Mouse (Mus musculus) heart, adult 10 weeks (tissue): ENCODE measurements around the gene Akap12. TPM values are rescaled to one million over a fixed set of nuclear protein-coding genes. Genes with fewer than 3 reads are reported as not detected.

Experiments
- polyA plus RNA-seq: library from polyadenylated mRNA; stranded (reverse); fragments of 350-450 nt; fragmentation: Illumina TruSeq; extraction: RNeasy Lipid Tissue Mini Kit (QIAGEN cat#74804); gene quantifications from one replicate; pipeline ENCODE4 v1.2.3, GENCODE M21; 2014; ENCODE audit warnings: low read depth, low replicate concordance

Gene Akap12
- polyA plus RNA-seq = 21.0 TPM

DNA sequence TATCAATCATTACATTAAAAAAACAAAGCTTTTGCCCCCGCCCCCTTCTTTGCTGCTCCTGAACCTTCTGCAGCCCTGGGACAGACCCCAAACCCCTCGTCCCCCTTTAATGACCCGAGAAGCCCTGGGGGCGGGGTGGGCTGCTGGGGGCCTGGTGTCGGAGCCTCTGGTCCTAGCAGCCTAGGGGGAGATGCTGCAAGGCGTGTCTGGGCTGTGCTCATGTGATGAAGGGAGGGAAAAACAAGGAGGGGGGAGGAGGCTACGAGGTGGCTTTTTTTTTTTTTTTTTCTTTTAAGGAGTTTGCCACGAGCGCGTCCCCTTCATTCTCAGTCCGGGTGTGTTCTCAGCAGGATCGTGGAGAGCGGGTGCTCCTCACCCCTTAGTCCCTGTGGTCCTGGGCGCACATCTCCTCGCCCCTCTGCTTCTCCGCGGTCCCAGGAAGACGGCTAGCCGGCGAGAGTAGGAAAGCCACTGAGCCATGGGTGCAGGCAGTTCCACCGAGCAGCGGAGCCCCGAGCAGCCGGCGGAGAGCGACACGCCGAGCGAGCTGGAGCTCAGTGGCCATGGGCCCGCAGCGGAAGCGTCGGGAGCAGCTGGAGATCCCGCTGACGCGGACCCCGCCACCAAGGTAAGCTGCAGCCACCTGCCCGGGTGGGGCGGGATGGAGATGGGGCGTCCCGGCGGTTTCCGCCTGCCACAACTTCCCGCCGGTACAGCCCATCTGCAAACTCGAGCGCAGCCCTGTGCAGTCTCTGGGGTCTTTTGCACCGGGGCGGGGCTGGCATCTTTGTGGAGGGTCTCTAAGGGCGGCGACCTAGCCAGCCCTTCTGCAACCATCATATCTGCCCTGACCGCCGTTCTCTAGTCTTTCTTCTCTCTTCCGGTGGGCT, at the start of gene Akap12:
TSS of gene Akap12 (plus strand) at position 340 of the 890 bp plus-strand sequence.

DNA sequence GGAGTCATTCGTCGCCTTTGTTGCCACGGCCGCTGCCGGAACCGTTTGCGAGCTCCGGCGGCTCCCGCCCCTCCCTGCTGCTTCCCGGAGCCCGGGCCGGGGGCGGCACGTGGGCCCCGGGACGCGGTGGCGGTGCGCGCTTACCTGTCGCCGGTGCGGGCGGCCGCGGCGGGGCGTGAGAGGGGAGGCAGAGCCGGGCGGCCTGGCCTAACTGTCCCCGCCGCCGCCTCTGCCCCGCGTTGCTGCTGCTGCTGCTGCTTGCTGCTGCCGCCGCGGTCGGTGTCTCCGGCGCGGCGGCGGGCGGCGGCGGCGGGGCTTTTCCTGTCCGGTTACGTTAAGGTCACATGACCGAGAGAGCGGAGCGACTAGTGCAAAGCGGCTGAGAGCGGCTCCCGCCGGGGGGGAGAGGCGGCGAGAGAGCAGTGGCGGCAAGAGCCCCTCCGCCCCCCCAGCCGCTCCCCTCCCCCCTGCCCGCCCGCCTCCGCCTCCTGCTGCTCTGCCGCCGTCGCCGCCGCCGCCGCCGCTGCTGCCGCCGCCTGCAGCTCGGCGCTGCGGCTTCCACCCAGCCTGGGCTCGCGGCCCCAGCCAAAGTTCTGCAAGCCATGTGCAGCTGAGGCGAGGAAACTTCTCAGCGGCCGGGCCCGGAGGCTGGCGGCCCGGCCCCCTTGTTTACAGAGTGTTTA, 121.7 kb downstream of the Akap12 start, which contains the start of gene Zbtb2:
TSS of gene Zbtb2 (minus strand) at position 408 of the 683 bp plus-strand sequence.

Other genes with a start within 250 kb of the Akap12 start
- gene Zbtb2, start 121.7 kb downstream of the Akap12 start, polyA plus RNA-seq = 5.9 TPM
- 120 TPM for gene Rmnd1, start 166.0 kb downstream of the Akap12 start, polyA plus RNA-seq
- gene Armt1, start 166.1 kb downstream of the Akap12 start, polyA plus RNA-seq = 10.4 TPM
- gene Ccdc170, start 216.1 kb downstream of the Akap12 start, polyA plus RNA-seq = 0.21 TPM